Mouse (Mus musculus) urinary bladder, postnatal 25 days (tissue): ENCODE measurements around the gene U2surp.

Experiments
- DNase-seq: peaks from one replicate; pipeline ENCODE4 v3.0.0; 2022; ENCODE audit warnings: low spot score

The U2surp gene

GRCm38 (mm10) chr9:95511472-95512330 is at the start of gene U2surp:
Gene U2surp, minus strand, starts transcription at chr9:95511996.
- DNase-seq = peak; percentile 94

GRCm38 (mm10) chr9:95559936-95560735 is 48.3 kb upstream of the U2surp start:
- DNase-seq = no peak

GRCm38 (mm10) chr9:95559059-95559935 is 47.5 kb upstream of the U2surp start, which contains the start of gene Paqr9:
Gene Paqr9, plus strand, starts transcription at chr9:95559657.
- peak; percentile 6 for DNase-seq

DNA sequence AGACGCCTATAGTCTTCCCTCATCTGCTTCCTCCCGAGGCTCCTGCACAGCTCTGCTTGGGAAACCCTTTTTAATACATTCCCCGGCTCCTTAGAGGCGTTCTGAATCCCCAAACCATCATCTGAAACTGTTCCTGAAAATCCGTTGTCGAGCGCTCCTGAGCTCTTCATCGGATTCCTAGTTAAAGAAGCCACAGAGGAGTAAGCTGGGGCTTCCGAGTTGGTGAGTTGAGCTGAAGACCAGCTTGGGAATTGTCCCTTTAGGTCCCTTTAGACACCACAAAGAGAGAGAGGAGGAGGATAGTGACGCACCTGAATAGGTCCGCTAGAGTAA is 46.9 kb upstream of the U2surp start:
- no peak for DNase-seq

DNA sequence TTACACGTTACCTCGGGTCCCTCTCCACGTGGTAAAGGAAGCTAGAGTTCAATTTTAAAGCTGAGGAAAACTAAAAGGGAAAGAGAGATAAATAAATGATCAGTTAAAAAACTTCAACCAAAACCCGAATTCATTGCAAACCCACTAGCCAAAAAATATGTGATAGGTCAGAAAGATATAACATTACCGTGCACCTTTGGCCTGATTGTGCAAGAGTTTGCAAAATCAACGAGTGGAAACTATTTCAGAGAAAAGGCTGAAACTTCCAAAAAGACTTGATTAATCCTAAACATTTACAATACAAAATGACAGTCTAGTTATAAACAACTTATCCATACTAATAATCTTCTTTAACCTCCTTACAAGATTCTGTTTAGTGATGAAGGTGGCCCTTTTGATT is 45.9 kb upstream of the U2surp start:
- no peak for DNase-seq

- DNase-seq = no peak
Observed at GRCm38 (mm10) chr9:95556067-95556512, 44.3 kb upstream of the U2surp start.

DNA sequence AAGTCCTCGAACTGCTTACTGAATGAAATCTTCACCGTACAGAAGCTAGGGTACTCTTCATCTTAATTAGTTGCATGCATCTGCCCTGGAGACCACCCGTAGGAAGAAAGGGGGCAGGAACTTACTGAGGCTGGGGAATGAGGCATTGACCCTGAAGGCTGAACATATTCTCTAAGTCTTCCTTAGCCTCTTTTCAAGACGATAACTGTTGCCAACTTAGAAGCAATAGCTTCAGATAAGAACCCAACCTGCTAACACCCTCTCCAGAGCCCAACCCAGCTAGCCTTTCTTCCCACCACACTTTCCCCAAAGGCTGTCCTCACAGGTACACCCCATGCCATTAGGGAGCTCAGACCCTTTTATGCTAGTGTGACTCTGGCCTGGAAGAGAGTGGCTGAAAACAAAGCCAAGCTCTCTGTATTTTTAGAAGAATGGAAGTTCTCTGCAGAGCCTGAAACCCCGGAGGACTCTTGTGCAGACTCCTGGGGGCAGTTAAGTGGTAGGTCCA is 43.5 kb upstream of the U2surp start:
- DNase-seq = no peak

- DNase-seq = no peak
Observed at GRCm38 (mm10) chr9:95554231-95555221, 42.7 kb upstream of the U2surp start.

- DNase-seq = no peak
Observed at GRCm38 (mm10) chr9:95552175-95552705, 40.4 kb upstream of the U2surp start.

GRCm38 (mm10) chr9:95550856-95551774 is 39.3 kb upstream of the U2surp start:
- DNase-seq = no peak

DNA sequence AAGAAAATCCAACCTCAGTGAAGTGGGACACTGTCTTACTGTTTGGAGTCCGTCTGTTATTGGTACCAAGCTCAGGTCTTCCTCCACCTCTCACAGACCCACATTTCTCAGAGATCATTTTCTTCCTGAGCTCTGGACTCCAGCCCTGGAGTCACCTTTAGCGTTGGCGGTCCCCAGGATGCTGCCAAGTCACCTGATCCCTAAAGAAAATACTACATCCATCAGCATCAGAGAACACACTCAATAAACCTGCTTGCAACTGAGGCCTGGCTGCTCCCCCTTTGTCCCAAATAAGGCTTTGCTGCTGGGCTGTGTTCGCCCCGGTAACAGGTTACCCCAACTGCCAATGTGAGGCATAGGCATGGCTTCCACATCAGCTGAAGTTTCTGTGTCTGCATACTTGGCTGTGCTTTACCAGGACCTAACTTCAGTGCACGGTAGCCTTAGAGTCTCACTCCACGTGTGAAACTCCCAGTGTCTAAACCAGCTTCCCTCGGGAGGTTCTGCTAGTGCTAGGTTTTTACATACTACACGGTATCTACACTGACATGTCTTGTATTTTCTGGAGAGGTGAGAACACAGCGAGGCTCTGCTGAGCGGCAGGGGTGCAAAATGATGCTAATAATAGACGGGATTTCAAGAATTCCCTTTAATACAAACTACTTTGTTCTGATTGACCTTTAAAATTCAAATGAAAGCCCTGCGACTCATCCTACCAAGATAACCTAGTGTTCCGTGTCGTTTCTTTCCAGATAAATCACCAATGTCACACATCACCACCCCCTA is 38.0 kb upstream of the U2surp start:
- DNase-seq = no peak

GRCm38 (mm10) chr9:95546679-95547078 is 34.9 kb upstream of the U2surp start:
- DNase-seq = no peak

DNA sequence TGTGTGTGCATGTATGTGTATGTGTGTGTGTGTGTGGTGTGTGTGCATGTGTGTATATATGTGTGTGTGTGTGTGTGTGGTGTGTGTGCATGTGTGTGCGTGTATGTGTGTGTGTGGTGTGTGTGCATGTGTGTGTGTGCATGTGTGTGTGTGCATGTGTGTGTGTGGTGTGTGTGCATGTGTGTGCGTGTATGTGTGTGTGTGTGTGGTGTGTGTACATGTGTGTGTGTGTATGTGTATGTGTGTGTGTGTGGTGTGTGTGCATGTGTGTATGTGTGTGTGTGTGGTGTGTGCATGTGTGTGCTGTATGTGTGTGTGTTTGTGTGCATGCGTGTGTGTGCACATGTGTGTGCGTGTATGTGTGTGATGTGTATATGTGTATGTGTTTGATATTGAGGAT is 32.8 kb upstream of the U2surp start:
- no peak for DNase-seq

DNA sequence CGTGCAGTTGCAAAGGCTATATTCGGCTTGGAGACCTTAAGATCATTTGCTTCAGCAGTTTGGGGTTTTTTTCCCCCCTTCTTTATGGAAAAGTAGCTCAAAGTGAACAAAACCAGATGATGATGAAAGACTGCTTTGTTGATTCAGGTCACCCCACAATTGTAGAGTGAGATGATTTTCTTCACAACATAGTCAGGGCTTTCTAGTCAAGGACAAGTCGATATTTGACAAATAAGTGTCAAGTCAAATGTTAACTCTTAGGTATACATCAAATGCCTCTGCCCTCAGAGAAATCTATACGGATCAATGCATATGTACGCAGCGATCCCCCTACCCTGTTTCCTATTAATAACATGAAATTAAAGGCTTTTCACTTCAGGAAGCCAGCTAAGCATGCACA is 30.7 kb upstream of the U2surp start:
- DNase-seq = no peak

GRCm38 (mm10) chr9:95541650-95542432 is 30.0 kb upstream of the U2surp start:
- no peak for DNase-seq

GRCm38 (mm10) chr9:95541208-95541607 is 29.4 kb upstream of the U2surp start:
- DNase-seq = no peak

GRCm38 (mm10) chr9:95540487-95540886 is 28.7 kb upstream of the U2surp start:
- DNase-seq = peak; percentile 43
